Mouse (Mus musculus) hindbrain, postnatal 0 days (tissue): ENCODE measurements around the gene Gm6583. TPM values are rescaled to one million over a fixed set of nuclear protein-coding genes. Genes with fewer than 3 reads are reported as not detected.

Experiments
- ATAC-seq: fragments of 200-750 bp; cut with Nextera tagmentation; 2 replicates; pipeline ENCODE4 v1.8.0; 2017; ENCODE audit warnings: mild to moderate bottlenecking, moderate TSS enrichment, moderate library complexity
- DNase-seq: peaks from one replicate; pipeline ENCODE4 v3.0.0-alpha.2; 2015; ENCODE audit warnings: low spot score
- H3K27ac ChIP-seq: fragments of 300-500 bp; sonication (generic); 2 replicates; pipeline ENCODE4 v1.5.1; 2014; ENCODE audit warnings: mild to moderate bottlenecking
- H3K27me3 ChIP-seq: fragments of 300-500 bp; sonication (generic); 2 replicates; pipeline ENCODE4 v1.6.1; 2014; ENCODE audit warnings: low read length, mixed read lengths; ENCODE audit not compliant: insufficient read depth
- H3K36me3 ChIP-seq: fragments of 300-500 bp; sonication (generic); 2 replicates; pipeline ENCODE4 v1.6.1; 2014; ENCODE audit warnings: low read length, mixed read lengths; ENCODE audit not compliant: insufficient read depth
- H3K4me1 ChIP-seq: fragments of 300-500 bp; sonication (generic); 2 replicates; pipeline ENCODE4 v1.6.1; 2014; ENCODE audit warnings: antibody characterized with exemption, low read length, mixed read lengths; ENCODE audit not compliant: insufficient read depth
- H3K4me2 ChIP-seq: fragments of 300-500 bp; sonication (generic); 2 replicates; pipeline ENCODE4 v1.6.1; 2014; ENCODE audit warnings: low read depth, mild to moderate bottlenecking, low read length, moderate library complexity, mixed read lengths
- H3K4me3 ChIP-seq: fragments of 300-500 bp; sonication (generic); 2 replicates; pipeline ENCODE4 v1.5.1; 2014; ENCODE audit warnings: low read length
- H3K9ac ChIP-seq: fragments of 300-500 bp; sonication (generic); replicated peaks from 2 replicates; pipeline ENCODE4 v1.6.1; 2014; ENCODE audit warnings: mild to moderate bottlenecking, low read length, moderate library complexity, mixed read lengths
- H3K9me3 ChIP-seq: fragments of 300-500 bp; sonication (generic); 2 replicates; pipeline ENCODE4 v1.6.1; 2016; ENCODE audit warnings: low read length, mixed read lengths
- CTCF ChIP-seq: IDR thresholded peaks from 2 replicates; pipeline ENCODE4 v1.5.1; 2016; ENCODE audit warnings: antibody characterized with exemption, control low read depth, low read depth
- WGBS: fragments of 180-500 bp; shearing (Covaris S2); extraction: QIAGEN DNeasy Blood & Tissue Kit; methylation state at CpG from one replicate; pipeline ENCODE4 v1.1.7; 2014; 5-methylcytosine and 5-hydroxymethylcytosine counted together
- polyA plus RNA-seq: library from polyadenylated mRNA; unstranded; fragments of >200 nt; fragmentation: Nextera tagmentation; extraction: Ambion mirVana; gene quantifications from 2 replicates; pipeline ENCODE4 v1.2.1, GENCODE M21; 2015
- total RNA-seq: library from RNA; depleted of rRNA; stranded (reverse); fragments of >200 nt; gene quantifications from 2 replicates; pipeline ENCODE4 v1.2.3, GENCODE M21; 2014; rRNA removed

The Gm6583 gene
- total RNA-seq, result not detected in 2 replicates
- 0.06 TPM in 1 of 2 replicates, not detected in the other for polyA plus RNA-seq

DNA sequence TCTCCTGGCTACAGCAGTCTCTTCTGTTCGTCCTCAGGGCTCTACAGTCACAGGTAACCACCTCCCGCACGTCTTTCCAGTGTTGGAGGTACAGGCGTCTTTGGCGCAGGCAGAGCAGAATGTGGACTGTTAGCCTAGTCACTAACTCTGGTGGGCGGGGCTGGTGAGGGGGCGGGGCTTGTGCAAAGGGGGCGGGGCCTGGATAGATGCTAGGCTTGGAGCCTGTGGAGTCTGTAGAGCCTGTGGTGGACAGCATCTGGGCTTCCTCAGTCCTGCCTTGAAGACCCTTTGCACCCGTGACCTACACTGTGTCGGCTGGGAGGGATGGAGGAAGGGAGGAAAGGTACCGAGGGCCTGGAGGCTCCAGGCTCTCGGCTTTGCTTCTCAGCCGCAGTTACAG lies at the start of gene Gm6583:
TSS of gene Gm6583 (minus strand) at position 124 of the 400 bp plus-strand sequence.
- ATAC-seq, result peak; percentile 18; the same call in 1 of the 2 replicates
- Histone ChIP-seq H3K27me3 (no peaks in the 10 kb centered on the region), H3K9ac (no peak within 1 kb of the TSS), H3K4me1 (no peaks in the 10 kb centered on the region), H3K4me3 (no peak within 1 kb of the TSS), H3K27ac (no peak within 1 kb of the TSS), H3K36me3 (peaks cover 28% of the 10 kb centered on the region), H3K4me2 (no peak within 1 kb of the TSS), H3K9me3 (no peaks in the 10 kb centered on the region)
- no peak for TF ChIP-seq CTCF
- WGBS, result 63% methylated on average over 13 of the region's 13 CpGs
- DNase-seq, result no peak

DNA sequence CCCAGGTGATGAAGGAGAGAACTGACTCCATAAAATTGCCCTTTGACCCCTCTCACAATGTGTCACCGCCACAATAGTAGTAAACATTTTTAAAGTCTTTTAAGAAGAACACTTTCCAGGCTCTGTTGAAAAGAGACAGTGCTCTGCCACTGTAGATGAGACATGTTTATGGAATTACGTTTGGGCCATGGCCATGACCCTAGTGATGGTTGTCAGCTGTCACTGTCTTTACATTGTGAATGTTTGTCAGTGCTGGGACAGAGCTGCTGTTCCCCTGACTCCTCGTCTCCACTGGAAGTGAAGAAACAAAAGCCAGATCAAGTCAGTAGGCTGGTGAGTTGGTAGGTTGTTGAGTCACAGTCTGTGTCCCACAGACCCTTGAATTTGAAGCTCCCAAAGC lies 46.6 kb upstream of the Gm6583 start:
- 62% methylated on average over 3 of the region's 3 CpGs for WGBS
- TF ChIP-seq CTCF, result no peak
- DNase-seq (no peak), ATAC-seq (no peak)
- H3K9ac ChIP-seq, result no peak overlapping the region
- H3K4me2 ChIP-seq, result no peak overlapping the region
- H3K4me1 ChIP-seq, result no peaks in the 10 kb centered on the region
- H3K27ac ChIP-seq, result no peak overlapping the region
- H3K4me3 ChIP-seq, result no peak overlapping the region
- H3K27me3 ChIP-seq, result no peaks in the 10 kb centered on the region
- no peaks in the 10 kb centered on the region for H3K36me3 ChIP-seq
- H3K9me3 ChIP-seq, result no peaks in the 10 kb centered on the region

DNA sequence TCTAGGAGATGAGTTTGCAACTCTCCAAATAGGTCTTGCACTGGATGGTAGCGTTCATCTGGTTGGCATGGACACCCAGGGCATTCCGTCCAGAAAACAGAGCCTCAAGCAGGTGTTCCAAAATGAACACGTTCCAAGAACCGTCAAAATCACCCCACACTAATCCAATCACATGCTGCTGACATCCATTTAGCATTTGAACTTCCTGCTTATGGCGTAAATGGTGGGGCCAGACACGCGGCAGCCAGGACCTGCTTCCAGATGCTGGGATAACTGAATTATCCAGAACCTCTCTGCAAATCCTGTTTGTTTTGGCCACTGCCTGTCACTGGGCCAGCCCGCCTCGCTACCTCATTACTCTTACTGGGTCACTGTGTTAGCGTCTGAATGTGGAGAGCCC lies 43.5 kb upstream of the Gm6583 start:
- WGBS, result 58% methylated on average over 10 of the region's 10 CpGs
- TF ChIP-seq CTCF, result no peak
- H3K9ac ChIP-seq, result no peak overlapping the region
- H3K9me3 ChIP-seq, result no peaks in the 10 kb centered on the region
- DNase-seq (peak; percentile 38), ATAC-seq (no peak)
- no peak overlapping the region for H3K27ac ChIP-seq
- no peak overlapping the region for H3K4me2 ChIP-seq
- no peak overlapping the region for H3K4me3 ChIP-seq
- H3K36me3 ChIP-seq, result no peaks in the 10 kb centered on the region
- no peaks in the 10 kb centered on the region for H3K27me3 ChIP-seq
- H3K4me1 ChIP-seq, result no peaks in the 10 kb centered on the region

DNA sequence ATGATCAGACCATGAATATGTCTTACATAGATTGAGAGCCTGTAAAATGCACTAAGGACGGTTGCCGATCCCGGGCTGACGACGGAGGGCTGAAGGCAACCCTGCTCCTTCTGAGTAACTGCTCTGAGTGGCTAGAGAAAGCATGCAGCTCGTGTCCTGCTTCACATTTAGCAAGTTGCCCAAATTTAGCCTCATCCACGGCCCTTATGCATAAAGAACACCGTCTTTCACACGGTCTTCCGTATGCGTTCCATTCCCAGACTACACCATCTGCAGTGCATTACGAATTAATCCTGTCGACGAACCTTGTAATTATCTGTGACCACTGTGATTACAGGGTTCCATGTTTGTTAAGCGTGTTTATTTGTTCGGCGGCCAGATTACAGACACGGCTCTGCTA lies 40.2 kb upstream of the Gm6583 start:
- H3K9ac ChIP-seq, result no peak overlapping the region
- TF ChIP-seq CTCF, result no peak
- H3K4me1 ChIP-seq, result peaks cover 12% of the 10 kb centered on the region; the same call in 1 of the 2 replicates
- no peak overlapping the region for H3K4me2 ChIP-seq
- 0 out of 2 replicates have a peak, but pooled peaks cover under 1% of the 10 kb centered on the region for H3K36me3 ChIP-seq
- H3K4me3 ChIP-seq, result no peak overlapping the region
- 59% methylated on average over 18 of the region's 18 CpGs for WGBS
- no peaks in the 10 kb centered on the region for H3K9me3 ChIP-seq
- H3K27ac ChIP-seq, result peak overlapping the region; percentile 41; the same call in 1 of the 2 replicates
- H3K27me3 ChIP-seq, result no peaks in the 10 kb centered on the region
- ATAC-seq (no peak), DNase-seq (no peak)

DNA sequence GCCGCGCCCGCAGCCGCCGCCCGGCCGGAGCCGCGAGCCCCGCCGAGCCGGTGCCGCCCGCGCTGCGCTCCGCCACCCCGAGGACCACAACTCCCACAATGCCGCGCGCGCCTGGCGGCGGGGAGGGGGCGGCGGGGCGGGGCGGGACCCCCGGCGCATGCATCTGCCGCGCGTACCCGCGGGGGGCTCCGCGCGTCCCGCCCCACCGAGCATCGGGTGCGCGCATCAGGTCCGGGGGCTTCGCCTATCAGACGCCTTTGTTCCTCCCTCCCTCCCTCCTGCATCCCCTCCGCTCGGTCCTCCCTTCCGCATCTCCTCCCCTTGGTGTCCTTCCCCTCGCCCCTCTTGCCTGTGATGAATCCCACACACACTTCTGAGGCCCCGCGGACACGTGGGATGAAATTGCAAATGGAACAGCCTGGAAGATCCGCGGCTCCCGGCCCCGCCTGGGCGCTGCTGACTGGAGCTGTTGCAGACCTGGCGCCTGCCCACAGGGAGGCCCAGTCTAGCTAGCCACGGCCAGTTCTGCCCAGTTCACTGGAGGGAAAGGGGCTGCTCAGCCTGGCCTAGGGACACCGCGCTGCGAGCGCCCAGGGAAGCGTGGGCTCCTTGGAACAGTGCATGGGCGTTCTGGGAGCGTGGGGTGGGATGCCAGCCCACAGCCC lies 39.1 kb upstream of the Gm6583 start, which contains the start of gene Asphd2:
TSS of gene Asphd2 (minus strand) at position 88 of the 665 bp plus-strand sequence.
- H3K36me3 ChIP-seq, result 0 out of 2 replicates have a peak, but pooled peaks cover 5% of the 10 kb centered on the region
- H3K4me2 ChIP-seq, result peak within 1 kb of the TSS; percentile 86
- under 1% methylated on average over 42 of the region's 67 CpGs for WGBS
- H3K4me3 ChIP-seq, result peak within 1 kb of the TSS; percentile 69
- peak; percentile 91 for ATAC-seq
- H3K4me1 ChIP-seq, result peaks cover 18% of the 10 kb centered on the region; the same call in 1 of the 2 replicates
- TF ChIP-seq CTCF, result peak; percentile 50
- no peaks in the 10 kb centered on the region for H3K9me3 ChIP-seq
- H3K27me3 ChIP-seq, result no peaks in the 10 kb centered on the region
- H3K9ac ChIP-seq, result peak within 1 kb of the TSS; percentile 80
- peak within 1 kb of the TSS; percentile 71 for H3K27ac ChIP-seq
- peak; percentile 94 for DNase-seq

GRCm38 (mm10) chr5:112394415-112394763 lies 38.6 kb upstream of the Gm6583 start:
- TF ChIP-seq CTCF, result no peak
- H3K27ac ChIP-seq, result peak overlapping the region; percentile 71
- no peaks in the 10 kb centered on the region for H3K9me3 ChIP-seq
- 0 out of 2 replicates have a peak, but pooled peaks cover 5% of the 10 kb centered on the region for H3K36me3 ChIP-seq
- peak; percentile 71 for ATAC-seq
- WGBS, result 1% methylated on average over 18 of the region's 28 CpGs
- H3K4me2 ChIP-seq, result peak overlapping the region; percentile 86
- H3K9ac ChIP-seq, result peak overlapping the region; percentile 80
- no peaks in the 10 kb centered on the region for H3K27me3 ChIP-seq
- H3K4me1 ChIP-seq, result peaks cover 18% of the 10 kb centered on the region; the same call in 1 of the 2 replicates
- H3K4me3 ChIP-seq, result peak overlapping the region; percentile 69
- DNase-seq, result peak; percentile 62
